ENCODE assay signal across 21 mouse cellular contexts in the genomic region with DNA sequence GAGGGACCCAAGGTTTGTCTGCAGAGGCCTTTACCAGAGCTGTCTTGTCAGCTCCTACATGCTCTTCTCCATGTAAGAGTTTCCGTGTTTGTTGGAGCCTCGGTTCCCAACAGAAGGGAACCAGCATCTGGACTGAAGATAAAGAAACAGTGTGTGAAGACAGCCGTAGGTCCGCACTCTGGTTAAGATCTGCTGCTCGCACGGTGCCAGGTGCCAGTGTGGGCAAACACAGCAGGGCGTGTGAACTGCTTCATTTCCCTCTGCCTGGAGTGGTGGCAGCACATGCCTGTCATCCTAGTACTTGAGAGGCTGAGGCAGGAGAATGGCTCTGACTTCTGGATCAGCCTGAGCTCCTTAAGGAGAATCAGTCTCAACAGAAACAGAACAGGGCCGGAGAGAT. TPM values are rescaled to one million over a fixed set of nuclear protein-coding genes. Genes with fewer than 3 reads are reported as not detected.
DNase-seq lines count a peak whose midpoint lies in the region; ATAC-seq and TF ChIP-seq lines count a peak whose summit lies in the region.
"Had no signal": no experiment of that assay in that cellular context is flagged by ENCODE, and none has a peak within 500 bp of the region (broad histone marks: within the 10 kb centered on the region; RNA-seq: fewer than 3 reads in every experiment).

No protein-coding gene starts in this region.

- no peak for ATAC-seq in megakaryocyte, adult 5-6 weeks (ENCODE audit: poor library complexity, severe bottlenecking)
- no peak for ATAC-seq in forebrain, postnatal 0 days
- ATAC-seq in neural tube, embryonic 14.5 days (ENCODE audit: low read depth), result no peak
- no peak for ATAC-seq in heart, embryonic 11.5 days (replicated peaks; ENCODE audit: insufficient number of reproducible peaks, low FRiP score, low TSS enrichment)
- ATAC-seq: Patski had no signal

- H3K9ac ChIP-seq in forebrain, postnatal 0 days, result no peak overlapping the region
- no peak overlapping the region for H3K9ac ChIP-seq in neural tube, embryonic 14.5 days (replicated peaks; ENCODE audit: low read depth, low read length)
- no peak overlapping the region for H3K9ac ChIP-seq in heart, embryonic 11.5 days (ENCODE audit: low read depth, low read length)
- H3K9ac ChIP-seq: lung, embryonic 14.5 days had no signal

- H3K27me3 ChIP-seq in megakaryocyte, embryonic 14.5 days (replicated peaks), result peaks cover 33% of the 10 kb centered on the region
- no peaks in the 10 kb centered on the region for H3K27me3 ChIP-seq in forebrain, postnatal 0 days (ENCODE audit: insufficient read depth, low read length)
- 0 out of 2 replicates have a peak, but pooled peaks cover 3% of the 10 kb centered on the region for H3K27me3 ChIP-seq in limb, embryonic 10.5 days (ENCODE audit: low read depth, poor library complexity, severe bottlenecking)
- H3K27me3 ChIP-seq in neural tube, embryonic 14.5 days (ENCODE audit: control insufficient read depth, insufficient read depth, low read length), result no peaks in the 10 kb centered on the region
- peaks cover 8% of the 10 kb centered on the region; the same call in 1 of the 2 replicates for H3K27me3 ChIP-seq in heart, embryonic 11.5 days (ENCODE audit: control insufficient read depth, insufficient read depth, low read length)
- H3K27me3 ChIP-seq: Patski had no signal

- H3K36me3 ChIP-seq in megakaryocyte, embryonic 14.5 days (replicated peaks; ENCODE audit: low read length), result no peaks in the 10 kb centered on the region
- H3K36me3 ChIP-seq in forebrain, postnatal 0 days (ENCODE audit: insufficient read depth), result peaks cover 20% of the 10 kb centered on the region
- H3K36me3 ChIP-seq in limb, embryonic 10.5 days, result peaks cover 56% of the 10 kb centered on the region
- H3K36me3 ChIP-seq in neural tube, embryonic 14.5 days (ENCODE audit: control insufficient read depth, insufficient read depth, low read length), result peaks cover 13% of the 10 kb centered on the region
- H3K36me3 ChIP-seq in heart, embryonic 11.5 days (ENCODE audit: control insufficient read depth, insufficient read depth, low read length), result no peaks in the 10 kb centered on the region

- peak overlapping the region; percentile 67 for H3K4me2 ChIP-seq in forebrain, postnatal 0 days (ENCODE audit: low read depth)
- H3K4me2 ChIP-seq in neural tube, embryonic 14.5 days (ENCODE audit: low read depth, low read length), result peak overlapping the region; percentile 85
- no peak overlapping the region for H3K4me2 ChIP-seq in heart, embryonic 11.5 days

- 0 out of 2 replicates have a peak, but pooled peaks cover 3% of the 10 kb centered on the region for H3K9me3 ChIP-seq in megakaryocyte, embryonic 14.5 days
- no peaks in the 10 kb centered on the region for H3K9me3 ChIP-seq in forebrain, postnatal 0 days (ENCODE audit: low read length)
- H3K9me3 ChIP-seq in limb, embryonic 10.5 days (replicated peaks), result no peaks in the 10 kb centered on the region
- H3K9me3 ChIP-seq in neural tube, embryonic 14.5 days (ENCODE audit: control insufficient read depth, low read length), result no peaks in the 10 kb centered on the region
- H3K9me3 ChIP-seq in heart, embryonic 11.5 days (replicated peaks; ENCODE audit: control insufficient read depth, low read length), result no peaks in the 10 kb centered on the region

- no peak for TF ChIP-seq CTCF in forebrain, postnatal 0 days (IDR thresholded peaks at IDR 0.05; ENCODE audit: low read depth)

- DNase-seq in forebrain, postnatal 0 days, result no peak
- DNase-seq in limb, embryonic 10.5 days (ENCODE audit: low spot score), result no peak
- no peak for DNase-seq in spleen, postnatal 4 days (ENCODE audit: low spot score in 2 of 2)
- no peak for DNase-seq in layer of hippocampus, adult 9-11 months
- DNase-seq: B cell, adult 2 months; cerebellum, adult 11-12 months; cerebellum, postnatal 36 days; gastrocnemius, postnatal 14 days; kidney, adult 18-20 months; kidney, postnatal 4 days; lung, embryonic 14.5 days had no signal

- H3K27ac ChIP-seq in forebrain, postnatal 0 days (ENCODE audit: low read depth, low read length), result no peak overlapping the region
- H3K27ac ChIP-seq in limb, embryonic 10.5 days, result no peak overlapping the region
- no peak overlapping the region for H3K27ac ChIP-seq in neural tube, embryonic 14.5 days (ENCODE audit: low read depth, low read length)
- H3K27ac ChIP-seq in heart, embryonic 11.5 days (ENCODE audit: low read depth, low read length), result no peak overlapping the region
- H3K27ac ChIP-seq: macrophage had no signal

- 61% methylated on average over 8 of the region's 8 CpGs for WGBS in forebrain, postnatal 0 days
- WGBS in limb, embryonic 10.5 days, result 93% methylated on average over 8 of the region's 8 CpGs
- 91% methylated on average over 8 of the region's 8 CpGs for WGBS in neural tube, embryonic 14.5 days
- 80% methylated on average over 8 of the region's 8 CpGs for WGBS in heart, embryonic 11.5 days (ENCODE audit: insufficient replicate concordance)

- H3K4me3 ChIP-seq in megakaryocyte, embryonic 14.5 days (replicated peaks), result peak overlapping the region; percentile 2
- H3K4me3 ChIP-seq in forebrain, postnatal 0 days (ENCODE audit: low read depth, low read length), result 0 out of 2 replicates have a peak overlapping the region, but pooled peaks have one; percentile 17
- H3K4me3 ChIP-seq in limb, embryonic 10.5 days, result peak overlapping the region; percentile 88; the same call in 1 of the 2 replicates
- H3K4me3 ChIP-seq in neural tube, embryonic 14.5 days (ENCODE audit: low read depth, low read length), result peak overlapping the region; percentile 66; the same call in 1 of the 2 replicates
- H3K4me3 ChIP-seq in heart, embryonic 11.5 days (ENCODE audit: low read depth, low read length), result no peak overlapping the region
- H3K4me3 ChIP-seq: myocyte had no signal

- H3K4me1 ChIP-seq in megakaryocyte, embryonic 14.5 days, result peaks cover 42% of the 10 kb centered on the region
- no peaks in the 10 kb centered on the region for H3K4me1 ChIP-seq in forebrain, postnatal 0 days (ENCODE audit: insufficient read depth)
- H3K4me1 ChIP-seq in limb, embryonic 10.5 days, result peaks cover 40% of the 10 kb centered on the region
- peaks cover 24% of the 10 kb centered on the region for H3K4me1 ChIP-seq in neural tube, embryonic 14.5 days (ENCODE audit: control insufficient read depth, insufficient read depth, low read length)
- peaks cover 8% of the 10 kb centered on the region for H3K4me1 ChIP-seq in heart, embryonic 11.5 days (ENCODE audit: control insufficient read depth, insufficient read depth, low read length)

RNA-seq across cellular contexts. Expression of gene Prtn3, which starts 2.4 kb away (rescaled TPM):
- polyA plus RNA-seq in megakaryocyte, embryonic 14.5 days (2012; ENCODE audit: insufficient read depth, low replicate concordance), result 96.7 and 434 TPM in 2 replicates
- 322 and 372 TPM in 2 replicates for total RNA-seq in megakaryocyte, adult 5-6 weeks (2015)
- total RNA-seq in megakaryocyte, adult 5-6 weeks (2017), result 92.6 and 97.3 TPM in 2 replicates
- 4.9 and 7.8 TPM in 2 replicates for total RNA-seq in forebrain, postnatal 0 days (2014; rRNA removed)
- polyA plus RNA-seq in forebrain, postnatal 0 days (2015; fragmentation: Nextera tagmentation; extraction: Ambion mirVana), result 14.9 and 15.4 TPM in 2 replicates
- polyA plus RNA-seq in limb, embryonic 10.5 days (2016; fragmentation: Nextera tagmentation; extraction: Ambion mirVana), result 9.1 and 15.3 TPM in 2 replicates
- polyA plus RNA-seq in neural tube, embryonic 14.5 days (2014; fragmentation: Nextera tagmentation; extraction: Ambion mirVana), result 11.1 and 12.4 TPM in 2 replicates
- polyA plus RNA-seq in heart, embryonic 11.5 days (2014; fragmentation: Nextera tagmentation; extraction: Ambion mirVana), result 2.5 and 3.9 TPM in 2 replicates
- total RNA-seq: gastrocnemius, postnatal 14 days had no signal

RNA-seq across cellular contexts. Expression of gene Plppr3, which starts 2.6 kb away (rescaled TPM):
- polyA plus RNA-seq in megakaryocyte, embryonic 14.5 days (2012; ENCODE audit: insufficient read depth, low replicate concordance), result 0.80 and 16.9 TPM in 2 replicates
- total RNA-seq in megakaryocyte, adult 5-6 weeks (2015), result 6.2 and 10.6 TPM in 2 replicates
- 13.2 and 17.6 TPM in 2 replicates for total RNA-seq in megakaryocyte, adult 5-6 weeks (2017)
- total RNA-seq in forebrain, postnatal 0 days (2014; rRNA removed), result 427 and 473 TPM in 2 replicates
- polyA plus RNA-seq in forebrain, postnatal 0 days (2015; fragmentation: Nextera tagmentation; extraction: Ambion mirVana), result 309 and 328 TPM in 2 replicates
- polyA plus RNA-seq in limb, embryonic 10.5 days (2016; fragmentation: Nextera tagmentation; extraction: Ambion mirVana), result 108 and 140 TPM in 2 replicates
- polyA plus RNA-seq in neural tube, embryonic 14.5 days (2014; fragmentation: Nextera tagmentation; extraction: Ambion mirVana), result 299 and 327 TPM in 2 replicates
- polyA plus RNA-seq in heart, embryonic 11.5 days (2014; fragmentation: Nextera tagmentation; extraction: Ambion mirVana), result 14.1 and 14.3 TPM in 2 replicates
- total RNA-seq: heart, postnatal 25 days had no signal

RNA-seq across cellular contexts. Expression of gene Elane, which starts 14.2 kb away (rescaled TPM):
- 5.6 and 23.2 TPM in 2 replicates for polyA plus RNA-seq in megakaryocyte, embryonic 14.5 days (2012; ENCODE audit: insufficient read depth, low replicate concordance)
- 348 and 366 TPM in 2 replicates for total RNA-seq in megakaryocyte, adult 5-6 weeks (2015)
- total RNA-seq in megakaryocyte, adult 5-6 weeks (2017), result 161 and 164 TPM in 2 replicates
- not detected in 2 replicates for total RNA-seq in forebrain, postnatal 0 days (2014; rRNA removed)
- 0.15 TPM in 1 of 2 replicates, not detected in the other for polyA plus RNA-seq in forebrain, postnatal 0 days (2015; fragmentation: Nextera tagmentation; extraction: Ambion mirVana)
- not detected in 2 replicates for polyA plus RNA-seq in limb, embryonic 10.5 days (2016; fragmentation: Nextera tagmentation; extraction: Ambion mirVana)
- 0.55 TPM in 1 of 2 replicates, not detected in the other for polyA plus RNA-seq in neural tube, embryonic 14.5 days (2014; fragmentation: Nextera tagmentation; extraction: Ambion mirVana)
- polyA plus RNA-seq in heart, embryonic 11.5 days (2014; fragmentation: Nextera tagmentation; extraction: Ambion mirVana), result 0.31 and 0.49 TPM in 2 replicates
- total RNA-seq: gastrocnemius, postnatal 14 days; heart, postnatal 25 days; left cerebral cortex, adult 18-20 months had no signal
- polyA plus RNA-seq: myocyte, Patski had no signal

RNA-seq across cellular contexts. Expression of gene Ptbp1, which starts 17.6 kb away (rescaled TPM):
- polyA plus RNA-seq in megakaryocyte, embryonic 14.5 days (2012; ENCODE audit: insufficient read depth, low replicate concordance), result 849 and 1,831 TPM in 2 replicates
- total RNA-seq in megakaryocyte, adult 5-6 weeks (2015), result 138 and 144 TPM in 2 replicates
- 97.9 and 133 TPM in 2 replicates for total RNA-seq in megakaryocyte, adult 5-6 weeks (2017)
- 92.9 and 97.3 TPM in 2 replicates for total RNA-seq in forebrain, postnatal 0 days (2014; rRNA removed)
- 53.7 and 55.7 TPM in 2 replicates for polyA plus RNA-seq in forebrain, postnatal 0 days (2015; fragmentation: Nextera tagmentation; extraction: Ambion mirVana)
- 485 and 494 TPM in 2 replicates for polyA plus RNA-seq in limb, embryonic 10.5 days (2016; fragmentation: Nextera tagmentation; extraction: Ambion mirVana)
- polyA plus RNA-seq in neural tube, embryonic 14.5 days (2014; fragmentation: Nextera tagmentation; extraction: Ambion mirVana), result 36.9 and 53.5 TPM in 2 replicates
- 112 TPM in 2 replicates for polyA plus RNA-seq in heart, embryonic 11.5 days (2014; fragmentation: Nextera tagmentation; extraction: Ambion mirVana)

RNA-seq across cellular contexts. Expression of gene Cfd, which starts 18.8 kb away (rescaled TPM):
- not detected in 2 replicates for polyA plus RNA-seq in megakaryocyte, embryonic 14.5 days (2012; ENCODE audit: insufficient read depth, low replicate concordance)
- total RNA-seq in megakaryocyte, adult 5-6 weeks (2015), result not detected in 2 replicates
- not detected in 2 replicates for total RNA-seq in megakaryocyte, adult 5-6 weeks (2017)
- total RNA-seq in forebrain, postnatal 0 days (2014; rRNA removed), result not detected in 2 replicates
- not detected in 2 replicates for polyA plus RNA-seq in forebrain, postnatal 0 days (2015; fragmentation: Nextera tagmentation; extraction: Ambion mirVana)
- not detected in 2 replicates for polyA plus RNA-seq in limb, embryonic 10.5 days (2016; fragmentation: Nextera tagmentation; extraction: Ambion mirVana)
- polyA plus RNA-seq in neural tube, embryonic 14.5 days (2014; fragmentation: Nextera tagmentation; extraction: Ambion mirVana), result not detected in 2 replicates
- not detected in 2 replicates for polyA plus RNA-seq in heart, embryonic 11.5 days (2014; fragmentation: Nextera tagmentation; extraction: Ambion mirVana)
- total RNA-seq: left cerebral cortex, adult 18-20 months had no signal
- polyA plus RNA-seq: embryonic facial prominence, embryonic 11.5 days; lung, embryonic 14.5 days; macrophage; myocyte; Patski had no signal
